Mouse (Mus musculus) lung, postnatal 0 days (tissue): ENCODE data around the gene Pcnx2. TPM values are rescaled to one million over a fixed set of nuclear protein-coding genes. Genes with fewer than 3 reads are reported as not detected.

ENCODE experiments used
- ATAC-seq: fragments of 200-750 bp; cut with Nextera tagmentation; 2 replicates; pipeline ENCODE4 v1.8.0; 2017; ENCODE audit warnings: moderate library complexity
- DNase-seq: peaks from one replicate; pipeline ENCODE4 v3.0.0-alpha.2; 2016; ENCODE audit warnings: low spot score
- H3K27ac ChIP-seq: fragments of 300-500 bp; sonication (generic); 2 replicates; pipeline ENCODE4 v1.5.1; 2014; ENCODE audit warnings: antibody characterized with exemption, mild to moderate bottlenecking, low read length, mixed read lengths
- H3K27me3 ChIP-seq: fragments of 300-500 bp; sonication (generic); replicated peaks from 2 replicates; pipeline ENCODE4 v1.6.1; 2014; ENCODE audit warnings: low read length, mixed read lengths; ENCODE audit not compliant: insufficient read depth
- H3K36me3 ChIP-seq: fragments of 300-500 bp; sonication (generic); 2 replicates; pipeline ENCODE4 v1.6.1; 2014; ENCODE audit warnings: low read length, mixed read lengths; ENCODE audit not compliant: insufficient read depth
- H3K4me1 ChIP-seq: fragments of 300-500 bp; sonication (generic); 2 replicates; pipeline ENCODE4 v1.6.1; 2014; ENCODE audit warnings: antibody characterized with exemption, low read depth, low read length, mixed read lengths; ENCODE audit not compliant: insufficient read depth
- H3K4me2 ChIP-seq: fragments of 300-500 bp; sonication (generic); replicated peaks from 2 replicates; pipeline ENCODE4 v1.6.1; 2014; ENCODE audit warnings: low read depth, mild to moderate bottlenecking, low read length, moderate library complexity, mixed read lengths
- H3K4me3 ChIP-seq: fragments of 300-500 bp; sonication (generic); 2 replicates; pipeline ENCODE4 v1.5.1; 2014; ENCODE audit warnings: low read depth, low read length
- H3K9ac ChIP-seq: fragments of 300-500 bp; sonication (generic); replicated peaks from 2 replicates; pipeline ENCODE4 v1.6.1; 2014; ENCODE audit warnings: low read depth, mild to moderate bottlenecking
- H3K9me3 ChIP-seq: fragments of 300-500 bp; sonication (generic); 2 replicates; pipeline ENCODE4 v1.6.1; 2016; ENCODE audit warnings: low read length, mixed read lengths
- CTCF ChIP-seq: IDR thresholded peaks from 2 replicates; pipeline ENCODE4 v1.5.1; 2016; ENCODE audit warnings: antibody characterized with exemption, mild to moderate bottlenecking
- EP300 ChIP-seq: IDR thresholded peaks from 2 replicates; pipeline ENCODE4 v1.6.1; 2016; ENCODE audit warnings: antibody characterized with exemption, mild to moderate bottlenecking, control low read depth
- WGBS: fragments of 180-500 bp; shearing (Covaris S2); extraction: QIAGEN DNeasy Blood & Tissue Kit; methylation state at CpG from one replicate; pipeline ENCODE4 v1.1.7; 2014; 5-methylcytosine and 5-hydroxymethylcytosine counted together
- polyA plus RNA-seq: library from polyadenylated mRNA; unstranded; fragments of >200 nt; fragmentation: Nextera tagmentation; extraction: Ambion mirVana; gene quantifications from 2 replicates; pipeline ENCODE4 v1.2.1, GENCODE M21; 2015

The Pcnx2 gene
- polyA plus RNA-seq, 1 experiment from 2014 or later = 0.18 TPM

DNA sequence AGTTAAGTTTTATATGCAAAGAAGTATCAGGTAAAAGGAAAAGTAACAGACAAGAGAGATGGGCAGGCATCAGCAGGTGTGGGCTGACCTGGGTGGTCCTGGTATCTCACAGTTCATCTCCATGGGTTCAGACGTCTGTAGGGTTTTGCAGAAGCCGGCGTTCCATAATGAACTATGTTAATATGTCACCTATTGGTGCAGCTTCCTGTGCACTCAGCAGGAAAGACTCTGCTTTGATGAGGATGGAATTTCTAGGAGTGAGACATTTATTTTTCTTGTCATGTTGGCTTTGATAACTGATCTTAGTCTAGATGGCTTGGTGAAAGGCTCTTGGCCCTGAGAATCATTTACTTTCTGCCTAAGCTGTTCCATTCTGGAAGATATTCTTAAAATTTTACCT is 24.2 kb upstream of the Pcnx2 start:
- WGBS = 25% methylated on average over 3 of the region's 3 CpGs
- no peaks in the 10 kb centered on the region for H3K27me3 ChIP-seq
- no peak overlapping the region for H3K4me2 ChIP-seq
- H3K9ac ChIP-seq = no peak overlapping the region
- no peak overlapping the region for H3K27ac ChIP-seq
- no peaks in the 10 kb centered on the region for H3K9me3 ChIP-seq
- no peak overlapping the region for H3K4me3 ChIP-seq
- no peaks in the 10 kb centered on the region for H3K36me3 ChIP-seq
- ATAC-seq (no peak), DNase-seq (no peak)
- H3K4me1 ChIP-seq = no peaks in the 10 kb centered on the region
- TF ChIP-seq CTCF = no peak
- no peak for TF ChIP-seq EP300

DNA sequence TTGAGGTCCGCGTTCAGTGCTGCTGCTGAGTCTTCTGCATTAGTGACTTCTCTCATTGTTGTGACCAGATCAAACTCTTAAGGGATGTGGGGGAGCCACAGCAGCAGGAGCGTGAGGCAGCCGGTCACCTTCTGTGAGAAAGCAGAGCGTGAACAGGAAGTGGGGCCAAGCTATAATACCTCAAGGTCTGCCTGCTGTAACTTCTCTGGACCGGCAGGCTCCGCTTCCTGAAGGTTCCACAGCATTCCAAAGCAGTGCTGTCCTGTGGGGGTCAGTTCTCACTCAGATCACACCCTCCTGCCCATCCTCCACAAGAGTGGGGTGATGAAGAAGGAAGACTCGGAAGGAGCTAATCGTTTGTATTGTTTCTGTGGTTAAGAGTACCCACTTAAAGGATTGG is 22.6 kb upstream of the Pcnx2 start:
- TF ChIP-seq EP300 (no peak), CTCF (no peak)
- ATAC-seq = no peak
- Histone ChIP-seq H3K4me2 (no peak overlapping the region), H3K27me3 (no peaks in the 10 kb centered on the region), H3K4me3 (no peak overlapping the region), H3K9ac (no peak overlapping the region), H3K9me3 (no peaks in the 10 kb centered on the region), H3K27ac (no peak overlapping the region), H3K4me1 (no peaks in the 10 kb centered on the region), H3K36me3 (no peaks in the 10 kb centered on the region)
- no peak for DNase-seq
- 37% methylated on average over 9 of the region's 9 CpGs for WGBS

DNA sequence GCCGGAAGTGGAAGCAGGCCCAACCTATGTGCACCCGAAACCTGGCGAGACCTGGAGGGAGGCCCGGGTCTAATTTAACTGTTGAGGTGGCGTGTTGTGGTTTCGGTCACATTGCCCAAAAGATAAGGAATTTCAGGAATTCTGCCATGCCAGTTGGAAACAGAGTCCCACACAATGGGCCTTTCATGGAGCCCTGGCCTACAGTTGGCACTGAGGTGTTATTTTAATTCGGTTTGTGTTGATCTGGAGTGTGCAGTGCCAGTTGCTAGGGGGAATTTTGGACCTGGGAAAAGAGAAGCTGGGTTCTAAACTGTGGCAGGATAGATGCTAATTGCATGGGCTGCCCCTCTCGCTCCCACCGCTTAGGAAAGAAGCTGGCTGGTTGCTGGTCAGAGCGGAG is 22.2 kb upstream of the Pcnx2 start:
- Histone ChIP-seq H3K4me1 (no peaks in the 10 kb centered on the region), H3K9ac (no peak overlapping the region), H3K36me3 (no peaks in the 10 kb centered on the region), H3K27me3 (no peaks in the 10 kb centered on the region), H3K27ac (no peak overlapping the region), H3K4me2 (no peak overlapping the region), H3K4me3 (no peak overlapping the region), H3K9me3 (no peaks in the 10 kb centered on the region)
- TF ChIP-seq EP300 (no peak), CTCF (no peak)
- no peak for DNase-seq
- no peak for ATAC-seq
- WGBS = 75% methylated on average over 10 of the region's 10 CpGs

- no peaks in the 10 kb centered on the region for H3K36me3 ChIP-seq
- DNase-seq (no peak), ATAC-seq (no peak)
- no peaks in the 10 kb centered on the region for H3K27me3 ChIP-seq
- H3K9me3 ChIP-seq = no peaks in the 10 kb centered on the region
- no peak overlapping the region for H3K9ac ChIP-seq
- no peak for TF ChIP-seq EP300
- TF ChIP-seq CTCF = no peak
- 50% methylated on average over 8 of the region's 8 CpGs for WGBS
- no peak overlapping the region for H3K27ac ChIP-seq
- no peaks in the 10 kb centered on the region for H3K4me1 ChIP-seq
- no peak overlapping the region for H3K4me2 ChIP-seq
- H3K4me3 ChIP-seq = no peak overlapping the region
Measured at GRCm38 (mm10) chr8:125919560-125919959, 21.4 kb upstream of the Pcnx2 start.

GRCm38 (mm10) chr8:125918719-125919118 is 20.6 kb upstream of the Pcnx2 start:
- H3K9me3 ChIP-seq = no peaks in the 10 kb centered on the region
- no peak overlapping the region for H3K9ac ChIP-seq
- no peak overlapping the region for H3K27ac ChIP-seq
- no peaks in the 10 kb centered on the region for H3K4me1 ChIP-seq
- ATAC-seq = no peak
- H3K27me3 ChIP-seq = no peaks in the 10 kb centered on the region
- no peak overlapping the region for H3K4me3 ChIP-seq
- DNase-seq = no peak
- TF ChIP-seq CTCF (no peak), EP300 (no peak)
- WGBS = 52% methylated on average over 2 of the region's 2 CpGs
- no peaks in the 10 kb centered on the region for H3K36me3 ChIP-seq
- no peak overlapping the region for H3K4me2 ChIP-seq

DNA sequence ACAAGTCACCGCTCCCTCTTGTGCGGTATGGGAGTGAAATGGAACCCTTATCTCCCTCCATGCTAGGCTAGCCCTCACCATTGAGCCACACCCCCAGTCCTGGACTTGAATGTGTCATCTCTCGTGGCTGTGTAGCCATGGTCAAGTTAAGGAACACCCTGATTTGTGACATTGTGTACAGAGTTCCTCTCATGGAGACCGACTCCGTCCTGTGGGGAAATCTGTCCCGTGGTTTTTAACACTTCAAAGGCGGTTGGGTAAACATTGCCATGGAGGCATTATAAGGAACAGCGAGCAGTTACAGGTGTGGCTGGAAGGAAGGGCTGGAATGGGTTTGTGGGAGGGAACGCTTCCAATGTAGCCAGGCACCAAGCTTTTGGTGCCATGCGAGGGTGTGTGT is 18.9 kb upstream of the Pcnx2 start:
- WGBS = 32% methylated on average over 10 of the region's 10 CpGs
- Histone ChIP-seq H3K36me3 (no peaks in the 10 kb centered on the region), H3K9ac (no peak overlapping the region), H3K4me2 (no peak overlapping the region), H3K4me1 (no peaks in the 10 kb centered on the region), H3K27ac (no peak overlapping the region), H3K27me3 (no peaks in the 10 kb centered on the region), H3K4me3 (no peak overlapping the region), H3K9me3 (no peaks in the 10 kb centered on the region)
- peak; percentile 86 for ATAC-seq
- DNase-seq = peak; percentile 79
- TF ChIP-seq CTCF = no peak
- no peak for TF ChIP-seq EP300

DNA sequence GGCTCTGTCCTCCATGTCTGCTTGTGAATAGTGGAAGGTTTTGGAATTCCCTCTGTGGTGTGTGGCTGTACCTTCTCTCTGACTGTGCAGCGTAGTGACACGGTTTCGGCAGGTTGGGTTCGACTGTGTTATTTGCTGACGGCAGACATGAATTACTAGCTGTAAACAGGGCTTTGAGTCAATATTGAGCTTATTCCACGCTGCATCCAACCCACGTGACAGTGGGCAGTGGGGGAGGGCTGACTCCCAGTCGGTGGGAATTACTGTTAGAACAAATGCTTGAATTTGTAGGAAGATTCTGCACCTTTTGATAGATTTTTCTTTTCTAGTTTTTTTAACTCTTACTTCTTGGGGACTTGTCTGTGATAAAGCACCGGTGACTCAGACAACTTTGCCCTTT is 16.3 kb upstream of the Pcnx2 start:
- 48% methylated on average over 9 of the region's 9 CpGs for WGBS
- Histone ChIP-seq H3K9me3 (no peaks in the 10 kb centered on the region), H3K36me3 (no peaks in the 10 kb centered on the region), H3K27me3 (peaks cover 21% of the 10 kb centered on the region), H3K4me2 (no peak overlapping the region), H3K4me1 (0 out of 2 replicates have a peak, but pooled peaks cover 3% of the 10 kb centered on the region), H3K4me3 (no peak overlapping the region), H3K27ac (no peak overlapping the region), H3K9ac (no peak overlapping the region)
- ATAC-seq (no peak), DNase-seq (no peak)
- no peak for TF ChIP-seq EP300
- TF ChIP-seq CTCF = no peak
